Mouse (Mus musculus) liver, embryonic 13.5 days (tissue): Measurements from ENCODE around the gene Pold2. TPM values are rescaled to one million over a fixed set of nuclear protein-coding genes. Genes with fewer than 3 reads are reported as not detected.

ENCODE experiments used
- ATAC-seq: fragments of 200-750 bp; cut with Nextera tagmentation; 2 replicates; pipeline ENCODE4 v1.8.0; 2017; ENCODE audit warnings: low read depth, mild to moderate bottlenecking, moderate number of reproducible peaks, moderate library complexity
- DNase-seq: peaks from one replicate; pipeline ENCODE4 v3.0.0; 2022
- H3K27ac ChIP-seq: fragments of 300-500 bp; sonication (generic); 2 replicates; pipeline ENCODE4 v1.5.1; 2015; ENCODE audit warnings: moderate library complexity, mild to moderate bottlenecking, inconsistent platforms
- H3K27me3 ChIP-seq: fragments of 300-500 bp; sonication (generic); 2 replicates; pipeline ENCODE4 v1.6.1; 2015; ENCODE audit warnings: mild to moderate bottlenecking, inconsistent platforms
- H3K36me3 ChIP-seq: fragments of 300-500 bp; sonication (generic); 2 replicates; pipeline ENCODE4 v1.6.1; 2015; ENCODE audit warnings: mild to moderate bottlenecking, inconsistent platforms
- H3K4me1 ChIP-seq: fragments of 300-500 bp; sonication (generic); replicated peaks from 2 replicates; pipeline ENCODE4 v1.6.1; 2015; ENCODE audit warnings: inconsistent platforms
- H3K4me2 ChIP-seq: fragments of 300-500 bp; sonication (generic); 2 replicates; pipeline ENCODE4 v1.6.1; 2015; ENCODE audit warnings: inconsistent platforms, mild to moderate bottlenecking, moderate library complexity
- H3K4me3 ChIP-seq: fragments of 300-500 bp; sonication (generic); replicated peaks from 2 replicates; pipeline ENCODE4 v1.5.1; 2015; ENCODE audit warnings: mild to moderate bottlenecking, inconsistent platforms
- H3K9ac ChIP-seq: fragments of 300-500 bp; sonication (generic); 2 replicates; pipeline ENCODE4 v1.6.1; 2015; ENCODE audit warnings: mild to moderate bottlenecking, inconsistent platforms
- H3K9me3 ChIP-seq: fragments of 300-500 bp; sonication (generic); replicated peaks from 2 replicates; pipeline ENCODE4 v1.6.1; 2016; ENCODE audit warnings: inconsistent platforms
- WGBS: fragments of 180-500 bp; shearing (Covaris S2); methylation state at CpG from one replicate; pipeline ENCODE4 v1.1.7; 2015; ENCODE audit not compliant: insufficient replicate concordance; 5-methylcytosine and 5-hydroxymethylcytosine counted together
- polyA plus RNA-seq: library from polyadenylated mRNA; unstranded; fragments of >200 nt; fragmentation: Nextera tagmentation; extraction: Ambion mirVana; gene quantifications from 2 replicates; pipeline ENCODE4 v1.2.1, GENCODE M21; 2015

Pold2 gene
- polyA plus RNA-seq, 1 experiment from 2014 or later = 86.1 TPM

DNA sequence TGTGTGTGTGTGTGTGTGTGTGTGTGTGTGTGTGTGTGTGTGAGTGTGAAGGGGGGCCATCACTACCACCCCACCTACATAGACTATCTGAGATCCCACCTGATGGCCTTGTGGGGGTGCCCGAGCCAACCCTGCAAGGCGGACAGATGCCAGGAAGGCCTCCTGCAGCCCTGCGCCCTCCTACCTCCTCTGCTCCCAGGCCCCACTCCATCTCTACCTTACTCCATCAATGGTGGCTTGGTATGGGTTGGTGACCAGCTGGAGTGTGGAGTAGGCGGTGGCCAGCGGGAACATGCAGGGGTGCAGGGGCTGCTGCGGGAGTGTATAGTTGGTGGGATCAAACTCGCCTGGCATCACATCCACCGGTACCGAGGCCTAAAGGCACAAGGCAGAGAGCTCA is 4.9 kb downstream of the Pold2 start:
- Histone ChIP-seq H3K9ac (no peak overlapping the region), H3K4me1 (peaks cover 22% of the 10 kb centered on the region), H3K9me3 (no peaks in the 10 kb centered on the region), H3K4me2 (no peak overlapping the region), H3K27me3 (no peaks in the 10 kb centered on the region), H3K36me3 (peaks cover 79% of the 10 kb centered on the region), H3K4me3 (no peak overlapping the region), H3K27ac (no peak overlapping the region)
- no peak for DNase-seq
- no peak for ATAC-seq
- WGBS = 90% methylated on average over 9 of the region's 9 CpGs

DNA sequence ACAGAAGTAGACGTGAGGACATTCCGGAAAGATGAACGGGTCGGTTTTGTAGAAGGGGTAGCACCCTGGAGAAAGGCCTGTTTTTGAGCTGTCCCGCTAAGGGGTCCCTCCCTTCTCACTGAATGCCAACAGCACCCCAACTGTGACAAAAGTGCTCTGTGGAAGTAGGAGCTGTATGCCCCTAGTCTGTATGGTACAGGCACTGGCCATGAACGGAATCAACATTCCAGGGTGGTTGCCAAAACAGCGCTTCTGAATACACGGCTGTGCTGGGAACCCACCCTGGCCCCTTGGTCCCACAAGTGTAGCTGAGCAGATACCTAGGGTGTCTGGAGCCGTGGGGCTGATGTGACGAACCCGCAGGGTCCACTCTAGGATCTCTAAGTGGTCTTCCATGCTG is 5.4 kb downstream of the Pold2 start:
- ATAC-seq (no peak), DNase-seq (no peak)
- peaks cover 20% of the 10 kb centered on the region for H3K4me1 ChIP-seq
- no peak overlapping the region for H3K9ac ChIP-seq
- H3K4me3 ChIP-seq = no peak overlapping the region
- H3K36me3 ChIP-seq = peaks cover 79% of the 10 kb centered on the region
- no peak overlapping the region for H3K4me2 ChIP-seq
- no peaks in the 10 kb centered on the region for H3K9me3 ChIP-seq
- no peaks in the 10 kb centered on the region for H3K27me3 ChIP-seq
- WGBS = 87% methylated on average over 11 of the region's 11 CpGs
- H3K27ac ChIP-seq = no peak overlapping the region

DNA sequence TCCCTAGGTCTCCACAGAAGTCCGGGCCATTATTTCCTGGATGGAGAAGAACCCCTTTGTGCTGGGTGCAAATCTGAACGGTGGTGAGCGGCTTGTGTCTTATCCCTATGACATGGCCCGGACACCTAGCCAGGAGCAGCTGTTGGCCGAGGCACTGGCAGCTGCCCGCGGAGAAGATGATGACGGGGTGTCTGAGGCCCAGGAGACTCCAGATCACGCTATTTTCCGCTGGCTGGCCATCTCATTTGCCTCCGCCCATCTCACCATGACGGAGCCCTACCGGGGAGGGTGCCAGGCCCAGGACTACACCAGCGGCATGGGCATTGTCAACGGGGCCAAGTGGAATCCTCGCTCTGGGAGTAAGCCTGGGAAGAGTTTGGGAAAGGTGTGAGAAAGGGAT is 8.0 kb downstream of the Pold2 start:
- Histone ChIP-seq H3K27me3 (no peaks in the 10 kb centered on the region; the same call in 1 of the 2 replicates), H3K4me1 (no peaks in the 10 kb centered on the region), H3K36me3 (peaks cover 63% of the 10 kb centered on the region), H3K9me3 (no peaks in the 10 kb centered on the region), H3K4me3 (no peak overlapping the region), H3K9ac (no peak overlapping the region), H3K27ac (no peak overlapping the region), H3K4me2 (no peak overlapping the region)
- ATAC-seq (no peak), DNase-seq (no peak)
- 81% methylated on average over 16 of the region's 16 CpGs for WGBS

DNA sequence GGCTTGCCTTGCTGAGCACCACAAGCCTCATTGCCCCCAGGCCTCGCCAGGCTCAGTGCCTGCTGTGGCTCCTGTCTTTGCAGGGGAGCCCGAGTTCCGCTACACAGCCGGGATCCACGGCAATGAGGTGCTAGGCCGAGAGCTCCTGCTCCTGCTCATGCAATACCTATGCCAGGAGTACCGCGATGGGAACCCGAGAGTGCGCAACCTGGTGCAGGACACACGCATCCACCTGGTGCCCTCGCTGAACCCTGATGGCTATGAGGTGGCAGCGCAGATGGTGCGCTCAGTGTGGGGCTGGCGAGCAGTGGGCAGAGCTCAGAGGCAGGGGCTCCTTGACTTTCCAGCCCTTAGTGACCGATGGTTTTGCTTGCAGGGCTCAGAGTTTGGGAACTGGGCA is 8.8 kb downstream of the Pold2 start:
- Histone ChIP-seq H3K4me3 (no peak overlapping the region), H3K36me3 (peaks cover 55% of the 10 kb centered on the region), H3K4me2 (no peak overlapping the region), H3K27me3 (peaks cover under 1% of the 10 kb centered on the region; the same call in 1 of the 2 replicates), H3K27ac (no peak overlapping the region), H3K4me1 (no peaks in the 10 kb centered on the region), H3K9ac (no peak overlapping the region), H3K9me3 (no peaks in the 10 kb centered on the region)
- 85% methylated on average over 16 of the region's 16 CpGs for WGBS
- ATAC-seq (no peak), DNase-seq (no peak)

DNA sequence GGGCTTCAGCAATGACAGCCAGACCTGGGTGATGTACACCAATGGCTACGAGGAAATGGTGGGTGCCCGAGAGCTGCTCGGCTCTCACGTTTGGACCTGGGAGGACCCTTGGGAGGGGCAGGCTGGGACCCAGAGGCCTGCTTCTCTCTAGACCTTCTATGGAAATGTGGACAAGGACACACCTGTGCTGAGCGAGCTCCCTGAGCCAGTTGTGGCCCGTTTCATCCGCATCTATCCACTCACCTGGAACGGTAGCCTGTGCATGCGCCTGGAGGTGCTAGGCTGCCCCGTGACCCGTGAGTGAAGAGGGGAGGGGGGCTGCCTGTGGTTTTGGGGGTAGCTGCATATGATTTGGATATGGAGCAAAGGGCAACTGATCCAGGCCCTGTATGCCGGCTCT is 9.8 kb downstream of the Pold2 start:
- 74% methylated on average over 12 of the region's 12 CpGs for WGBS
- Histone ChIP-seq H3K9ac (no peak overlapping the region), H3K36me3 (peaks cover 45% of the 10 kb centered on the region), H3K27ac (no peak overlapping the region), H3K4me2 (no peak overlapping the region), H3K27me3 (peaks cover 11% of the 10 kb centered on the region), H3K4me3 (no peak overlapping the region), H3K9me3 (no peaks in the 10 kb centered on the region), H3K4me1 (no peaks in the 10 kb centered on the region)
- DNase-seq (no peak), ATAC-seq (no peak)

DNA sequence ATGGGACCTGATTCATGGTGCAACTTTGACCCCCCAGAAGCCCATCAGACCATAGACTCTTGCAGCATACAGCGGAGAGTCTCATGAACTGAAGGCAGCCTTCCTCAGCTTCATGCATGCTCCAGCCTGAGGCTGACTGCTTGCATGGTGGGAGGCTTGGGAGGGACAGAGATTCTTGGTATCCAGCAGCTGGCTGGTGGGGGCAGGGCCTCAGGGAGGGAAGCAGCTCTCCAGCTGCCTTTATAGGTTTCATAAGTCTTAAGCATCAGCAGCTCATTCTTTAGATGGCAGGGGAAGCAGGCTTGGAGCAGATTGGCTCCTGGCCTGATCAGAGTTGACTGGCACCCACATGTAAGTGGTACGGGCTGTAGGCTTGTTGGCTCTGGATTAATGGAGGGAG is 10.9 kb downstream of the Pold2 start:
- H3K4me2 ChIP-seq = no peak overlapping the region
- peaks cover 22% of the 10 kb centered on the region for H3K27me3 ChIP-seq
- ATAC-seq (no peak), DNase-seq (no peak)
- H3K4me3 ChIP-seq = no peak overlapping the region
- no peak overlapping the region for H3K9ac ChIP-seq
- H3K4me1 ChIP-seq = no peaks in the 10 kb centered on the region
- H3K9me3 ChIP-seq = no peaks in the 10 kb centered on the region
- 94% methylated on average over 2 of the region's 2 CpGs for WGBS
- H3K36me3 ChIP-seq = peaks cover 34% of the 10 kb centered on the region
- no peak overlapping the region for H3K27ac ChIP-seq

DNA sequence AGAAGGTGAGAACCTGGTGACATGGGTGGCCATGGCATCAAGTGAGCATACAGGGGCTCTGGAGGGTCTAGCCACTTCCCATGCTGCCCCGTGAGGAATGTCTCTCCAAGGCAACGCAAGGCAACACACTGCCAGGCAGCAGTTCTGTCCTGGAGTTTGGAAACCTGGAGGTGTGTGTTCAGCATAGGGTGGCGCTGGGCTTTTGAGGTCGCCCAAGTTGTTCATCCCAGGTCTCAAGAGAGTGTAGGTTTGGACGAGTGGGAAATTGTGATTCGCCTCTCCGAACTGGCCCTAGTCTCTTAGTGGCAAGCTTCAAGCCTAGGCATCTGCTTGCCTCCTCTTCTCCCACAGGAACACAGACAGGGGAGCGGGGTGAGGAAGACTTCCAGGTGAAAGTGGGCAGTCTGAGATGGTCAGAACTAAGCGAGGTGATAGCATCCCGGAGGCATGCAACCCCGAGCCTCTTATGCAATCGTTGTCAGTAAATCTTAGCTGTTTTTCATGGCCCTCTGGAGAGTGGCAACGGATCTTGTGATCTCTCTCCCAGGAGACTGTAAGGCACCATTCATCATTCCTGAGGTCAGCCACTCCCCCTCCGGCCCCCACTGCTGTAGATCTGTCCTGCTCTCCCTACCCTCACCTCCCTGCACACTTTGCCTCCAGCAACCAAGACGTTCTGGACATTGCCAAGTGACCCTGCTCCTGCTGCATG is 15.5 kb downstream of the Pold2 start:
- Histone ChIP-seq H3K9me3 (no peaks in the 10 kb centered on the region), H3K27ac (no peak overlapping the region), H3K4me1 (peaks cover 4% of the 10 kb centered on the region; the same call in 1 of the 2 replicates), H3K36me3 (no peaks in the 10 kb centered on the region), H3K4me2 (peak overlapping the region; percentile 62), H3K4me3 (peak overlapping the region; percentile 46), H3K27me3 (peaks cover 53% of the 10 kb centered on the region), H3K9ac (peak overlapping the region; percentile 36; the same call in 1 of the 2 replicates)
- WGBS = 12% methylated on average over 15 of the region's 15 CpGs
- no peak for ATAC-seq
- DNase-seq = no peak

DNA sequence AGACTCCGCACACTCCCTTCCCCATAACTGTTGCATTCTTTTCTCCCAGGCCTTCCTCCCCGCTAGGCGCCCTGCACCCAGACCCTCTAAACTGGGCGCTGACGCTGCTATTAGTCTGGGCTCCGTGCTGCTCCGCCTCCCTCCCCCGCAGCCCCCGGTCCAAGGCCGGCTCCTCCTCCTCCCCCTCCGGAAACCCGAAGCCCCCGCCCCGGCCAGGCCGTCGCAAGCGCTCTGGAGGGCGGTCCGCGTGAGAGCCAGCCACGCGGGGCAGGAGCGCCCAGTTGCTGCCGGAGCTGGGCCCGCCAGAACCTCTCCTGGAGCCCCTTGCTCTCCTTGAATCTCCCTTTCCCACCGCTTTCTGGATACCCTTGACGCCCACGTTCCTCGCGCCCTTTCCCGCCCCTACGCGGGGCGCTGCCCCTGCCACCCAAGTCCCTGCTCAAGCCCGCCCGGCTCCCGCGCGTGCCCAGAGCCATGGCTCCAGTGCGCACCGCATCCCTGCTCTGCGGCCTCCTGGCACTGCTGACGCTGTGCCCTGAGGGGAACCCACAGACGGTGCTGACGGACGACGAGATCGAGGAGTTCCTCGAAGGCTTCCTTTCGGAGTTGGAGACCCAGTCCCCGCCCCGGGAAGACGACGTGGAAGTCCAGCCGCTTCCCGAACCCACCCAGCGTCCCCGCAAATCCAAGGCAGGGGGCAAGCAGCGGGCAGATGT is 16.3 kb downstream of the Pold2 start, which contains the start of gene Aebp1:
Aebp1 (plus strand) TSS at position 270 of the 716 bp plus-strand sequence.
- H3K4me2 ChIP-seq = peak within 1 kb of the TSS; percentile 62
- H3K27ac ChIP-seq = no peak within 1 kb of the TSS
- H3K27me3 ChIP-seq = peaks cover 53% of the 10 kb centered on the region
- DNase-seq = no peak
- H3K4me1 ChIP-seq = peaks cover 4% of the 10 kb centered on the region; the same call in 1 of the 2 replicates
- ATAC-seq = peak; percentile 33
- no peaks in the 10 kb centered on the region for H3K9me3 ChIP-seq
- peak within 1 kb of the TSS; percentile 36; the same call in 1 of the 2 replicates for H3K9ac ChIP-seq
- WGBS = 3% methylated on average over 56 of the region's 59 CpGs
- no peaks in the 10 kb centered on the region for H3K36me3 ChIP-seq
- H3K4me3 ChIP-seq = peak within 1 kb of the TSS; percentile 46

DNA sequence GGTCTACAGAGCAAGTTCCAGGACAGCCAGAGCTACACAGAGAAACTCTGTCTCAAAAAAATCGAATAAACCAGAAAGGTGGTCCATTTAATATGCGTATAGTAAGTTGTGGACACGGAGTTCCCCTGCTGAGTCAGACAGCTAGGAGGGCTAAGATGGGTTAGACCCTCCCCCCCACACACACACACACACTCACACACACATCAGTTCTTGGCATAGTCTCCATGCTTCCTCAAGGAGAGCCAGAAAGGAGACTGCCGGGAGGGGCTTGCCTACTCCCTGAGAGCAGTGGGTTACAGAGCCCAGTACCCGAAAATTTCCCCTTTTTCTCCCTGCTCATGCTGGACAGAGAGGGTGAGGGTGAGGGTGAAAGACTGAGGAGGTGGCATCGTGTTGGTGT is 17.5 kb downstream of the Pold2 start:
- no peaks in the 10 kb centered on the region for H3K36me3 ChIP-seq
- no peak for DNase-seq
- peaks cover 4% of the 10 kb centered on the region; the same call in 1 of the 2 replicates for H3K4me1 ChIP-seq
- peaks cover 53% of the 10 kb centered on the region for H3K27me3 ChIP-seq
- no peak for ATAC-seq
- no peak overlapping the region for H3K9ac ChIP-seq
- 53% methylated on average over 6 of the region's 6 CpGs for WGBS
- H3K27ac ChIP-seq = no peak overlapping the region
- no peak overlapping the region for H3K4me2 ChIP-seq
- H3K4me3 ChIP-seq = no peak overlapping the region
- no peaks in the 10 kb centered on the region for H3K9me3 ChIP-seq

DNA sequence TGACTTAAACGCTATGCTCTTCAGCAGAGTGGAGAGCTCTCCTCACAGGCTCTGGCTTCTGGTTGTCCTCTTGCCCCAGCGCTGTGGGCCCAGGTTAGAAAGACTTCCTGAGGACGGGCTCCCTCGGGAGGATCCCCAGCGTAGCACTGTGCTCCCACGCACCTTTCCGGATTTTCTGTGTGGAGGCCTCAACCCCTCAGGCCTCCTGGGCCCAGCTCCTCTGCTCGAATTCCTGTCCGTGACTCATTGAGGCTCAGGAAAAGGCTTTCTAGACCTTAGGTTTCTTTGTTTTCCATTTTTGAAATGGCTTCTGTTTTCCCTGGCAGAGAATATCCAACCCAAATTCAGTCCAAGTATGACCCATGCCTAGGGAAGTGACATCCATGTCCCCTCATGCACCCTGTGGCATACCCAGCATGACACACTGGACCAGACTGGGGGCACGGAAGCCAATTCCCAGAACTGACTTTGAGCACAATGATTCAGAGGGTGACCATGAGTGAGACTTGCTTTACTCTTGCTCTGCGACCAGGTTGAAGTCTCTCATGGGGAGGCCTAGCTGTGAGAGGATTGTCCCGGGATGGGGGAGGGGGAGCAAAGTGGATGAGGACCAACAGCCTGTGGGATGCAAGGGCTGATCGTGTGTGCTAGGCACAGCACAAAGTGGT is 18.1 kb downstream of the Pold2 start:
- Histone ChIP-seq H3K27ac (no peak overlapping the region), H3K9ac (no peak overlapping the region), H3K9me3 (no peaks in the 10 kb centered on the region), H3K27me3 (peaks cover 53% of the 10 kb centered on the region), H3K4me1 (peaks cover 4% of the 10 kb centered on the region; the same call in 1 of the 2 replicates), H3K4me2 (no peak overlapping the region), H3K36me3 (no peaks in the 10 kb centered on the region), H3K4me3 (no peak overlapping the region)
- no peak for ATAC-seq
- 69% methylated on average over 13 of the region's 13 CpGs for WGBS
- no peak for DNase-seq

DNA sequence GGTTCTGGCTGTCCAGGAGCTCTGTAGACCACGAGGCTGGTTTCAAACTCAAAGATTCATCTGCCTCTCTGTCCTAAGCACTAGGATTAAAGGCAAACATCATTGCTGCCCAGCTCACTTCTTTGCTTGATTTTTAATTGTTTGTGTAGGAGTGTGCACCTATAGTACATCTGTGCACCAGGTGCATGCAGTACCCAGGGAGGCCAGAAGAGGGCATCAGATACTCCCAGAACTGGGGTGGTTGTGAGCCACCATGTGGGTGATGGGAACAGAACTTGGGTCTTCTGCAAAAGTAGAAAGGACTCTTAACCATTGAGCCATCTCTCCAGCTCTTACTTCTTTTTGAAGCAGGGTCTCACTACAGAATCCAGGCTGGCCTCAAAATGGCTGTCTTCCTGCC is 19.4 kb downstream of the Pold2 start:
- 50% methylated on average over 1 of the region's 1 CpGs for WGBS

More for the DNA sequence above, 19.4 kb downstream of the Pold2 start:
- Histone ChIP-seq H3K4me1 (peaks cover 4% of the 10 kb centered on the region; the same call in 1 of the 2 replicates), H3K27ac (no peak overlapping the region), H3K4me3 (no peak overlapping the region), H3K27me3 (peaks cover 46% of the 10 kb centered on the region), H3K9me3 (no peaks in the 10 kb centered on the region), H3K4me2 (no peak overlapping the region), H3K36me3 (no peaks in the 10 kb centered on the region), H3K9ac (no peak overlapping the region)
- no peak for DNase-seq
- ATAC-seq = no peak
